Comparison of ENCODE assay signal across 9 mouse cellular contexts in the genomic region with DNA sequence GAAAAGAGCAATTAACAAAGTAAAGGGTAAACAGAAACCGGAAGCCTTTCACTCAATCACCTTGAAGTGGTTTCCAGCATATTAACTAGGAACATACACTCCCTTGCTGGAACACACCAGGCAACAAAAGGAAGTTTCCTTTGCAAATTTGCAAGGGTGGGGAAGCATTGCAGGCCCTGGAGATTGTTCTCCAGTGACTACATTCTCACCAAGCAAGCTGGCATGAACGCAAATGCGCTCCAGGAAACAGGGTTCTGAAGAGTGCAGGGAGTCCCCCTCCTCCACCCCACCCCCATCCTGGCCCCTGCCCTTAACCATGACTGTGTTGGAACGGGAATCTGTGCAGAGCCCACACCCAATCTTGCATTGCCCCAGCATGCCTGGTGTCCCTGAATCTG. TPM values are rescaled to one million over a fixed set of nuclear protein-coding genes. Genes with fewer than 3 reads are reported as not detected.
DNase-seq lines count a peak whose midpoint lies in the region; ATAC-seq and TF ChIP-seq lines count a peak whose summit lies in the region.
"Had no signal": no experiment of that assay in that cellular context is flagged by ENCODE, and none has a peak within 500 bp of the region (broad histone marks: within the 10 kb centered on the region; RNA-seq: fewer than 3 reads in every experiment).

No protein-coding gene starts in this region.

- peak; percentile 50 for ATAC-seq in heart, postnatal 0 days (ENCODE audit: insufficient read depth, low read depth)
- ATAC-seq in lung, embryonic 14.5 days (ENCODE audit: insufficient read depth), result peak; percentile 49; the same call in 1 of the 2 replicates

- TF ChIP-seq CTCF in heart, postnatal 0 days (IDR thresholded peaks at IDR 0.05; ENCODE audit: low read depth), result no peak
- TF ChIP-seq CTCF in lung, embryonic 14.5 days (IDR thresholded peaks at IDR 0.05; ENCODE audit: low read depth), result no peak

- H3K4me3 ChIP-seq in heart, postnatal 0 days (ENCODE audit: low read depth, low read length), result no peak overlapping the region
- no peak overlapping the region for H3K4me3 ChIP-seq in lung, embryonic 14.5 days (ENCODE audit: low read depth, low read length)
- H3K4me3 ChIP-seq: neural tube, embryonic 13.5 days had no signal

- no peaks in the 10 kb centered on the region for H3K9me3 ChIP-seq in heart, postnatal 0 days (replicated peaks; ENCODE audit: control insufficient read depth, low read length)
- H3K9me3 ChIP-seq in lung, embryonic 14.5 days (ENCODE audit: low read depth, low read length), result no peaks in the 10 kb centered on the region
- H3K9me3 ChIP-seq: neural tube, embryonic 13.5 days had no signal

- no peaks in the 10 kb centered on the region for H3K27me3 ChIP-seq in heart, postnatal 0 days (ENCODE audit: control insufficient read depth, insufficient read depth, low read length)
- no peaks in the 10 kb centered on the region for H3K27me3 ChIP-seq in lung, embryonic 14.5 days (ENCODE audit: insufficient read depth, low read length)
- H3K27me3 ChIP-seq: neural tube, embryonic 13.5 days had no signal

- TF ChIP-seq EP300 in heart, postnatal 0 days (IDR thresholded peaks at IDR 0.05; ENCODE audit: low read depth), result no peak

- H3K36me3 ChIP-seq in heart, postnatal 0 days (replicated peaks; ENCODE audit: control insufficient read depth, insufficient read depth, low read length), result no peaks in the 10 kb centered on the region
- H3K36me3 ChIP-seq in lung, embryonic 14.5 days (ENCODE audit: insufficient read depth), result no peaks in the 10 kb centered on the region
- H3K36me3 ChIP-seq: neural tube, embryonic 13.5 days had no signal

- H3K4me2 ChIP-seq in heart, postnatal 0 days (ENCODE audit: low read depth, low read length), result peak overlapping the region; percentile 36
- H3K4me2 ChIP-seq in lung, embryonic 14.5 days, result peak overlapping the region; percentile 44
- H3K4me2 ChIP-seq: neural tube, embryonic 13.5 days had no signal

- DNase-seq in ES-CJ7 (ENCODE audit: low read depth, low spot score) (peak; percentile 69), R1 (ENCODE audit: low read depth, low spot score) (peak; percentile 67)
- peak; percentile 33 for DNase-seq in heart, postnatal 0 days (ENCODE audit: low spot score)
- peak; percentile 38 for DNase-seq in lung, embryonic 14.5 days
- no peak for DNase-seq in ovary, adult 18-20 months (ENCODE audit: low spot score)
- DNase-seq in layer of hippocampus, adult 9-11 months, result no peak
- no peak for DNase-seq in cerebellum, postnatal 36 days
- DNase-seq: liver had no signal

- peaks cover 11% of the 10 kb centered on the region; the same call in 1 of the 2 replicates for H3K4me1 ChIP-seq in heart, postnatal 0 days (ENCODE audit: control insufficient read depth, insufficient read depth)
- peaks cover 13% of the 10 kb centered on the region for H3K4me1 ChIP-seq in lung, embryonic 14.5 days (ENCODE audit: insufficient read depth)

- H3K9ac ChIP-seq in heart, postnatal 0 days (replicated peaks; ENCODE audit: low read depth, low read length), result no peak overlapping the region
- H3K9ac ChIP-seq in lung, embryonic 14.5 days, result no peak overlapping the region
- H3K9ac ChIP-seq: neural tube, embryonic 13.5 days had no signal

- peak overlapping the region; percentile 54 for H3K27ac ChIP-seq in heart, postnatal 0 days (ENCODE audit: low read depth)
- peak overlapping the region; percentile 50 for H3K27ac ChIP-seq in lung, embryonic 14.5 days (ENCODE audit: low read depth)
- H3K27ac ChIP-seq: neural tube, embryonic 13.5 days had no signal

- WGBS in heart, postnatal 0 days, result 24% methylated on average over 4 of the region's 4 CpGs
- 11% methylated on average over 4 of the region's 4 CpGs for WGBS in lung, embryonic 14.5 days

RNA-seq across cellular contexts. Expression of gene Laptm4a, which starts 36.3 kb away (rescaled TPM):
- total RNA-seq in heart, postnatal 0 days (2014; rRNA removed; ENCODE audit: low replicate concordance), result 365 and 397 TPM in 2 replicates
- polyA plus RNA-seq in heart, postnatal 0 days (2015; fragmentation: Nextera tagmentation; extraction: Ambion mirVana), result 356 and 358 TPM in 2 replicates
- 213 and 215 TPM in 2 replicates for polyA plus RNA-seq in lung, embryonic 14.5 days (2014; fragmentation: Nextera tagmentation; extraction: Ambion mirVana)

Comparison
In these comparisons a context has a peak if more than half of its experiments do, and no peak if none do; other contexts are left out.
1. DNase-seq: peak in ES-CJ7 (single experiment), R1 (single experiment), heart, postnatal 0 days (single experiment) and lung, embryonic 14.5 days (single experiment); none in ovary, adult 18-20 months (single experiment), layer of hippocampus, adult 9-11 months (single experiment) and cerebellum, postnatal 36 days (0 of 2).